Mouse (Mus musculus): ENCODE measurements around the gene Riok2.

DNA sequence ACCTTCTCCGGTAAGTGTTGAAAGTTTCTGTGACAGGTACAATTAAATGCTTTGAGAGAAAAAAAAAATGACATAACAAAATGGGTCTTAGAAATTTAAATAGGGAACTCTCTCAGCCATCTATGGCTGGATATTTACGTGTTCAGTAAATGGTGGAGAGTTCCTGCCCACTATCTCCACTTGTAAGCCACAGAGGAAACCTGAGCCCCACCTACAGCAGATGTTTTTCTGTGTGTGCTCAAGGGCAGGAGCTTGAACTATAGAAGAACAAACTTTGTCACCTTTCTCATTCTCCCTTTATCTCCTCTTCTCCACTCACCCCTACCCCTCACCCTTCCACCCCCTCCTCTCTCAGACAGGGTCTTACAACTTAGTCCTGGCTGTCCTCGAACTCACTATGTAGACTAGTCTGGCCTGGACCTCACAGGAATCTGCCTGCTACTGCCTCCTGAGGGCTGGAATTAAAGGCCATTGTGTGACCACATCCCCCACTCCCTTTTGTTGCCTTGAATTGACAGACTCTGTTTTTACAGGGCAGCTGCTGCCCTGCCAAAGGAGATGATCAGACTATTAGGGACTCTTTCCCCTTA, 70.3 kb downstream of the Riok2 start:
- TF ChIP-seq CTCF (IDR thresholded peaks at IDR 0.05; ENCODE audit: borderline replicate concordance, extremely low read depth, insufficient read depth, insufficient read length) (no peak), POLR2A (IDR thresholded peaks at IDR 0.05; ENCODE audit: borderline replicate concordance, extremely low read depth, insufficient read depth, insufficient read length, poor library complexity, severe bottlenecking) (no peak)

Data from brain, embryonic 14.5 days (tissue).